Mouse (Mus musculus): ENCODE measurements around the gene Sidt1. TPM values are rescaled to one million over a fixed set of nuclear protein-coding genes. Genes with fewer than 3 reads are reported as not detected.

The Sidt1 gene
- not detected for polyA plus RNA-seq (2014; fragmentation: Illumina TruSeq; extraction: RNeasy Lipid Tissue Mini Kit (QIAGEN cat#74804); ENCODE audit: low read depth, low replicate concordance)

GRCm38 (mm10) chr16:44332861-44333284, at the start of gene Sidt1:
Sidt1 (minus strand) TSS chr16:44333196.

DNA sequence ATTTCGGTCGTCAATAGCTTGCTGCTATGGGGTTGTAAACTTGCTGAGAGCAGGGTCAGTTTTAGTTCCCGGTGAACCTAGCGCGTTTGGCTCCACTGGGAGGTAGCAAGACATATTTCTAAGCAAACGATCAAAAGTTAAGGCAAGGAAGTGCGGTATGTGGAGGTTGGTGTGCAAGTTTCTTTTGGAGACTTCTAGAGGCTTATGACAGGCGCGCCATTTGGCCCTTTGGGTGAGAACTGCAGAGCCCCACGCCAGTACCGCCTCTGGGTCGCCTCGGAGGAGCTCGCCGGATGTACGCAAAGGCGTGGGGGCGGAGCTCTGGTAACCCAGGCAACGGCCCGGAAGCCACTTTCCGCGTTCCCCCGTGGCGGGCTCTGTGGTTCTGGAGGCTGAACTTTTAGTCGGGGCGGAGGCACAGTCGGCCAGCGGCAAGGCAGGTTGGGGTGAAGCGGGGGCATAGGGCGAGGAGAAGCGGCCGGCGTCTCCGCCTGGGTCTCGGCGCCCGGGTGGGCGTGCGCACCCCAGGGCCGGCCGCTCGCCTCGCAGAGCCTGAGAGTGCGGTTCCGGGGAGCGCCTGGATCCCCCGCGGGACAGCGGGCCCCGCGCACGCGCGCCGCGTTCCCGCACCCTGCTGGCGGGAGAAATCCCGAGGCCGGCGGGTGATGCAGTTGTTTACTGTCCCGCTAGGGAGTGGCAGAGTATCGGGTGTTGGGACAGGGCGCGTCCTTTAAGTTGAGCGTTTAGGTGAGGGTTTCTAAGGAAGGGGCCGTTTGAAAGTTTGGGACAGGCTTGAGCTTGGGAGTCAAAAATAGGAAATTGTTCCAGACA, 14.3 kb upstream of the Sidt1 start, which contains the start of gene Spice1:
Gene Spice1 (plus strand): TSS at position 51 of the 831 bp plus-strand sequence.

Other genes starting within 250 kb of the Sidt1 start
- 46.9 TPM for gene Atp6v1a, start 193.5 kb downstream of the Sidt1 start, polyA plus RNA-seq (2014; fragmentation: Illumina TruSeq; extraction: RNeasy Lipid Tissue Mini Kit (QIAGEN cat#74804); ENCODE audit: low read depth, low replicate concordance)
- gene Naa50, start 193.4 kb downstream of the Sidt1 start, polyA plus RNA-seq (2014; fragmentation: Illumina TruSeq; extraction: RNeasy Lipid Tissue Mini Kit (QIAGEN cat#74804); ENCODE audit: low read depth, low replicate concordance), result 123 TPM
- 13.5 TPM for gene Usf3, start 159.9 kb downstream of the Sidt1 start, polyA plus RNA-seq (2014; fragmentation: Illumina TruSeq; extraction: RNeasy Lipid Tissue Mini Kit (QIAGEN cat#74804); ENCODE audit: low read depth, low replicate concordance)
- gene Spice1, start 13.9 kb upstream of the Sidt1 start, polyA plus RNA-seq (2014; fragmentation: Illumina TruSeq; extraction: RNeasy Lipid Tissue Mini Kit (QIAGEN cat#74804); ENCODE audit: low read depth, low replicate concordance), result 4.3 TPM
- gene Cfap44, start 61.6 kb upstream of the Sidt1 start, polyA plus RNA-seq (2014; fragmentation: Illumina TruSeq; extraction: RNeasy Lipid Tissue Mini Kit (QIAGEN cat#74804); ENCODE audit: low read depth, low replicate concordance), result not detected
- not detected for gene Boc, start 225.7 kb upstream of the Sidt1 start, polyA plus RNA-seq (2014; fragmentation: Illumina TruSeq; extraction: RNeasy Lipid Tissue Mini Kit (QIAGEN cat#74804); ENCODE audit: low read depth, low replicate concordance)